Mouse (Mus musculus) heart, adult 2 months (tissue): ENCODE results near the gene Sh3bgrl3. TPM values are rescaled to one million over a fixed set of nuclear protein-coding genes. Genes with fewer than 3 reads are reported as not detected.

Experiments used
- DNase-seq, 2 experiments: peaks; one replicate each; pipeline ENCODE4 v3.0.0; 2021
- H3K27ac ChIP-seq: fragments of 200-600 bp; 2 replicates; pipeline ENCODE4 v1.8.1; 2022
- H3K27me3 ChIP-seq: fragments of 200-500 bp; 2 replicates; pipeline ENCODE4 v1.6.1; 2012; ENCODE audit warnings: mild to moderate bottlenecking, low read length, inconsistent platforms, mixed read lengths; ENCODE audit not compliant: control insufficient read depth, insufficient read depth
- H3K36me3 ChIP-seq: fragments of 200-500 bp; 2 replicates; pipeline ENCODE4 v1.6.1; 2012; ENCODE audit warnings: low read length, inconsistent platforms; ENCODE audit not compliant: control insufficient read depth, insufficient read depth
- H3K4me1 ChIP-seq: fragments of 200-500 bp; 2 replicates; pipeline ENCODE4 v1.6.1; 2011; ENCODE audit warnings: low read length; ENCODE audit not compliant: control insufficient read depth, insufficient read depth
- H3K4me3 ChIP-seq: fragments of 200-600 bp; 2 replicates; pipeline ENCODE4 v1.8.1; 2022
- H3K79me2 ChIP-seq: fragments of 200-500 bp; replicated peaks from 2 replicates; pipeline ENCODE4 v1.6.1; 2012; ENCODE audit warnings: mild to moderate bottlenecking, inconsistent platforms, low read length, moderate library complexity, mixed read lengths; ENCODE audit not compliant: control insufficient read depth, insufficient read depth
- H3K9ac ChIP-seq: fragments of 200-500 bp; 2 replicates; pipeline ENCODE4 v1.6.1; 2012; ENCODE audit warnings: low read depth, mild to moderate bottlenecking, control low read depth, inconsistent platforms, low read length, mixed read lengths
- CTCF ChIP-seq: fragments of 200-600 bp; IDR thresholded peaks from 2 replicates; pipeline ENCODE4 v1.8.1; 2022; ENCODE audit warnings: antibody characterized with exemption, mild to moderate bottlenecking, moderate library complexity
- EP300 ChIP-seq: fragments of 200-500 bp; IDR thresholded peaks from 2 replicates; pipeline ENCODE4 v1.6.1; 2011; ENCODE audit warnings: low read depth, low read length, control low read depth; ENCODE audit not compliant: insufficient read depth
- POLR2A ChIP-seq: fragments of 200-500 bp; IDR thresholded peaks from 2 replicates; pipeline ENCODE4 v1.6.1; 2011; ENCODE audit warnings: mild to moderate bottlenecking, low read depth, low read length, control low read depth; ENCODE audit not compliant: insufficient read depth
- WGBS: fragments of 180-500 bp; shearing (Covaris S2); methylation state at CpG from one replicate; pipeline ENCODE4 v1.1.7; 2018; 5-methylcytosine and 5-hydroxymethylcytosine counted together
- intact Hi-C: fragments of 180-260 bp; cut with DNase I; formaldehyde crosslinking; loops from one replicate; pipeline ENCODE4 v1.15.1; 2025
- polyA plus RNA-seq: library from polyadenylated mRNA; depleted of rRNA; stranded (reverse); fragments of >200 nt; gene quantifications from 2 replicates; pipeline ENCODE4 v1.2.3, GENCODE M21; 2012
- total RNA-seq, 2 experiments: library from RNA; stranded (reverse); gene quantifications; 2 replicates each; pipeline ENCODE4 v1.2.3; 2021

Gene Sh3bgrl3
- total and polyA plus RNA-seq, 3 experiments: 34.3 to 139 (median 45.7) TPM

DNA sequence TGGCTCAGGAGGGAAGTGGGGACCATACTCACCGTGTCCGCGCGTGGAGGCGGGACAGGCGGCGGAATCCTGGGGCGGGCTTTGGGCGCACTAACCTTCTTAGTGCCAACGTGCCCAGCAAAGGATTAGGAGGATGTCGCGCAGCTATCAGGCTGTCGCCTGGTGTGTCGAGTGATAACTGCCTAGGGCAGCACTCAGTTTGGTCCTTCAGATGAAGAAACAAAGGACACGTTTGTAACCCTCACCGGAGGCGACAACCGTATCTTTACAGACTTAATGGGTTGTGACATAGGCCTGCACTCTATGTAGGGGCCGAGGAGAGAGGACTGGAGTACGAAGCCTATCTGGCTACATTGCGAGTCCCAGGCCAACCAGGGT, 25.9 kb downstream of the Sh3bgrl3 start:
- 9% methylated on average over 21 of the region's 21 CpGs for WGBS
- TF ChIP-seq POLR2A (no peak), CTCF (no peak), EP300 (no peak)
- DNase-seq: no peak
- H3K27me3 ChIP-seq: no peaks in the 10 kb centered on the region
- intact Hi-C loops: no loop called here
- no peaks in the 10 kb centered on the region; the same call in 1 of the 2 replicates for H3K4me1 ChIP-seq
- peak overlapping the region; percentile 67 for H3K4me3 ChIP-seq
- no peaks in the 10 kb centered on the region for H3K36me3 ChIP-seq
- H3K27ac ChIP-seq: no peak overlapping the region
- no peaks in the 10 kb centered on the region for H3K79me2 ChIP-seq
- peak overlapping the region; percentile 56 for H3K9ac ChIP-seq

DNA sequence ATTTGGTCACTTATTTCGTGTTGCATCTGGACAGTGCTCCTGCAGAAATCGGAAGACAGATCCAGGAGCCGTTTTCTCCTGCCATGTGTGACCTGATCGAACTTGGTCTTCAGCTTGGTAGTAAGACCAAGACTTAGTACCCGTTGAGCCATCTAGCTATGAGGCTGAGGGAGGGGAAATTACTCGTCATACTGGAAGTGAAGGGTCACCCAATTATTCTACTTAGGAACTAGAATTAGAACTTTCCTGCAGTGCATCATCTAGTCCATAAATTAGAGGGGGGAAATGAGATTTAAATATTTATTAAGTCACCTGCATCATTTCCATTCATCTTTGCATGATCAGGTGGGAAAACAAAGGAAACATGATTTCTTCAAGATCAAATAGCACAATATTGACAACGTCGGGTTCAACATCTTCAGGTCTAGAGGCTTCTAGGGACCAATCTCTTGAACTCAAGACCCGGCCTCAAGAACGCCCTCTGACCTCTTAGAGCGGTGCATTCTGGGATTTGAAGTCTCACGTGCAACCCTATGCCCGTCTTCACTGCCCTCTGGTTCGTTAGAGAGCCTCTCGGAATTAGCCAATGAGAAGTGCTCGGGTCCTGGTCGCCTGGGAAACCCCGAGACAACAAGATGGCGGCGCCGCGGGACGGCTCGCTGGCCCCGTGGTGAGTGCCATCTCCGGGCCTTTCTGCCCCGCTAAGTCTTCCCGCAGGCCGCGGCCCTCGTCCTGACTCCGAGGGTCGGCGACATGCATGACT, 26.4 kb downstream of the Sh3bgrl3 start, which contains the start of gene Ubxn11:
Gene Ubxn11, plus strand, starts transcription at position 592 of the 763 bp plus-strand sequence.
- H3K27ac ChIP-seq: no peak within 1 kb of the TSS
- 18% methylated on average over 34 of the region's 34 CpGs for WGBS
- peak within 1 kb of the TSS; percentile 67 for H3K4me3 ChIP-seq
- no peaks in the 10 kb centered on the region for H3K79me2 ChIP-seq
- no peaks in the 10 kb centered on the region for H3K27me3 ChIP-seq
- TF ChIP-seq CTCF (no peak), EP300 (no peak), POLR2A (no peak)
- intact Hi-C loops: no loop called here
- peak within 1 kb of the TSS; percentile 56 for H3K9ac ChIP-seq
- no peaks in the 10 kb centered on the region for H3K36me3 ChIP-seq
- DNase-seq: peak; percentile 80 to 89
- H3K4me1 ChIP-seq: no peaks in the 10 kb centered on the region; the same call in 1 of the 2 replicates

DNA sequence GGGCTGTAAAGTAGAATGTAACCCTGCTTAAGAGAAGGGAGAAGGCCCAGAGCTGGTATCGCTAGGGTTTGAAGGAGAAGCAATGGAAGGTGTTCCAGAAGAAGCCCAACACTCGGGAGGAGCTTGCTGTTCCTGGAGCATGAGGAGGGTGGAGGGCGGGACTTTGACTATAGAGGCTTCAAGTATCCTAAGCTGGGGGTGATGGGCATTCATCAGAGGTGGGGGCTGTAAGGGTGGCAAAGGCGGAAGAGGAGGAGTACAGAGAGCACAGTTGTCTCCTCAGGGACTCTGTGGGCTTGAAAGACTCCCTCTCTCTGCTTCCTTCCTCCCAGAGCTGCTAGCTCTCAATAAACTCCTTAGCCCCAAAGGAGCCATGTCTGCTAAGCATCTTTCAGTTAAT, 28.3 kb downstream of the Sh3bgrl3 start:
- no peak overlapping the region for H3K27ac ChIP-seq
- WGBS: 79% methylated on average over 4 of the region's 4 CpGs
- H3K4me1 ChIP-seq: no peaks in the 10 kb centered on the region; the same call in 1 of the 2 replicates
- TF ChIP-seq CTCF (no peak), EP300 (no peak), POLR2A (no peak)
- H3K4me3 ChIP-seq: no peak overlapping the region
- no peaks in the 10 kb centered on the region for H3K36me3 ChIP-seq
- no peaks in the 10 kb centered on the region for H3K79me2 ChIP-seq
- intact Hi-C loops: no loop called here
- no peak overlapping the region for H3K9ac ChIP-seq
- no peak for DNase-seq
- H3K27me3 ChIP-seq: no peaks in the 10 kb centered on the region

DNA sequence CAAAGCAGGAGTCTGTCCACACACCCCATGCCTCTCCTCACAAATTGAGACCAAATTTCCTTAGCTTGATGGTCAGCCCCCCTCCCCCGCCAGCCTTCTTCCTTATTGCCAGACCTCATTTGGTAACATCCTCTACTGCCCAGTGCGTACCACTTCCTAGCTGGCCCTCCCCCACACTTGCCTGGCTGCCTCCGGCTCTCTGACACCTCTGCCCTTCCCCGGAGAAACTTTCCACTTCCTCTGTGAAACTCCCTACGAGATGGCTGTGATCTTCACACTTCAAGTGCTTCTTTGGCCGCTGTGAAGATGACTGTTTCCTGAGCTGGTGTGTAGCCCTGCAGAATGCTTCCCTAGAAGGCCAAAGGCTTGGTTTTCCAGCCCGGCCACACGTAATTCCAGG, 30.0 kb downstream of the Sh3bgrl3 start:
- Histone ChIP-seq H3K4me1 (no peaks in the 10 kb centered on the region; the same call in 1 of the 2 replicates), H3K9ac (no peak overlapping the region), H3K4me3 (no peak overlapping the region), H3K27ac (no peak overlapping the region), H3K79me2 (no peaks in the 10 kb centered on the region), H3K27me3 (no peaks in the 10 kb centered on the region), H3K36me3 (no peaks in the 10 kb centered on the region)
- peak in 1 of 2 experiments; percentile 76 for DNase-seq
- 33% methylated on average over 8 of the region's 8 CpGs for WGBS
- intact Hi-C loops: no loop called here
- no peak for TF ChIP-seq EP300
- TF ChIP-seq POLR2A: no peak
- no peak for TF ChIP-seq CTCF

DNA sequence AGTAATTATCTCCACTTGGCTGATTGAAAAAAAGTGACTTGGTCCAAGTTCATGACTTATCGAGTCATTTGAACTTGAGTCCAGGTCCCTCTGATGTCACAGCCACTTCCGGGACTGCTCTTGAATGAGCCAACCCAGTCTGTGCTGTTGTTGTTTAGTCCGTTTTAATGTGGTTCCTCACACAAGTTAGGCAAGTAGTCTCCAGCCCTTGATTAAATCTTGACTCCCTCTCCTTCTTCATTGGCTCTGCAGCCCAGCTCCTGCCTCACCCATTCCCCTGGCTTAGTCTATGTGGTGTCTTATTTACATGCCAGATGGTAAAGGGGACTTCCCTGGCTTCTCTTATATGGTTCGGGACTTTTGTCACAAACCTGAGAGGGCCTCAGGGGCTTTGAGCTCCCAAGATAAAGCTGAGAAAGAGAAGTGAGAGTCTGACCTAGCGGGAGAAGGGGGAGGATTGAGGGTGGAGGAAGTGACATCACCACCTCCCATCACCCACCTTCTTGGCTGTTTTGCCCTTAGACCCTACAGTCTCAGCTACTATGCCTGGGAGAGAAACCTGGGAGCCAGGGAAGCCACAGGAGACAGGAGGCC, 31.5 kb downstream of the Sh3bgrl3 start:
- Histone ChIP-seq H3K4me1 (no peaks in the 10 kb centered on the region; the same call in 1 of the 2 replicates), H3K9ac (no peak overlapping the region), H3K27me3 (no peaks in the 10 kb centered on the region), H3K79me2 (no peaks in the 10 kb centered on the region), H3K4me3 (no peak overlapping the region), H3K27ac (no peak overlapping the region; the same call in 1 of the 2 replicates), H3K36me3 (no peaks in the 10 kb centered on the region)
- intact Hi-C loops: no loop called here
- WGBS: 51% methylated on average over 5 of the region's 5 CpGs
- no peak for TF ChIP-seq POLR2A
- no peak for TF ChIP-seq EP300
- TF ChIP-seq CTCF: no peak
- peak in 1 of 2 experiments; percentile 47 for DNase-seq

DNA sequence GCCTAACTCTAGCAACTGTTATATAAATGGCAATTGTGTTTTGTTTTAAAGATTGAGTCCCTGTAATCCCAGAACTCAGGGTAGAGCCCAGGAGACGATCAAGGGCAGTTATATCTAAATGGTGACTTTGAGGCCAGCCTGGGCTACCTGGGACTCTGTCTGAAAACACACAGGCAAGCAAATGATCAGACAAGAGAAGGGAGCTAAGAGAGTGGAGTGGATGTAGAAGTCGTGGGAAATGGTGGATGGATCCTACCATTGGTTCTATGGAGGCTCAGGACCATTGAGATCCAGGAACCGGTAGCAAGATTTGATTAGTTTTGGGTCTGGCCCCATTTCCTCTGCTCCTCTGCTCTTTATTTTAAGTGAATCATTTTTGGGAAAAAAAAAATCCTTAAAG, 32.5 kb downstream of the Sh3bgrl3 start:
- no peak for DNase-seq
- H3K27ac ChIP-seq: no peak overlapping the region
- H3K27me3 ChIP-seq: no peaks in the 10 kb centered on the region
- no peak overlapping the region for H3K9ac ChIP-seq
- H3K36me3 ChIP-seq: no peaks in the 10 kb centered on the region
- WGBS: 76% methylated on average over 3 of the region's 3 CpGs
- no peaks in the 10 kb centered on the region; the same call in 1 of the 2 replicates for H3K4me1 ChIP-seq
- no peaks in the 10 kb centered on the region for H3K79me2 ChIP-seq
- H3K4me3 ChIP-seq: no peak overlapping the region
- intact Hi-C loops: no loop called here
- no peak for TF ChIP-seq CTCF
- no peak for TF ChIP-seq POLR2A
- no peak for TF ChIP-seq EP300
